In the genomic region with DNA sequence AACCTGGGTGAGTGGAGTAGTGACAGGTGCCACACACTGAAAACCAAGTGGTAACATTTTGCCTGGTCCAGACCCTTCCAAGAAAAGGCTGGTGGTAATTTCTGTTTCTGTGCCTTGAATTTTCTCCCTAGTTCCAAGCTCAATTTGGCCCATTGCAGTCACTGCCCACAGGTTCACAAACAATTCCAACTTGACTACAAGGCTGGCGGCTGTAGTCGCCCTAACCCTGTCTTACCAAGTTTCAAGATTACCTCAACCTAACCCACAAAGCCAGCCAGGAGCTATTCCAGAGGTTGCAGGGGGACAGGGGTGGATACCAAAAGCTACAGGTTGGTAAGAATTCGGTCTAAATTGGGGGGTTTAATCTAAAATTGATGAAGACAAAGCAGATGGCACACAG, we compare ENCODE assay signal across 22 mouse cellular contexts.
"Had no signal": no experiment of that assay in that cellular context is flagged by ENCODE, and none has a peak within 500 bp of the region (broad histone marks: within the 10 kb centered on the region; RNA-seq: fewer than 3 reads in every experiment).

No protein-coding gene starts in this region.

- DNase-seq: gastrocnemius, postnatal 14 days; gastrocnemius, postnatal 36 days; heart, adult 11 months; heart, postnatal 10 days; heart, postnatal 4 days; kidney, adult 18-20 months; kidney, adult 8-10 months; kidney, postnatal 10 days; kidney, postnatal 25 days; kidney, postnatal 4 days; liver; liver, embryonic 13.5 days had no signal

- H3K27ac ChIP-seq: heart, embryonic 10.5 days; hindbrain, embryonic 10.5 days; hindbrain, embryonic 12.5 days; hindbrain, embryonic 14.5 days; intestine, embryonic 15.5 days; layer of hippocampus, adult 2 months; limb, embryonic 10.5 days; limb, embryonic 12.5 days; liver, embryonic 13.5 days; liver, embryonic 15.5 days had no signal

- H3K4me3 ChIP-seq: heart, embryonic 10.5 days; heart, embryonic 12.5 days; hindbrain, embryonic 10.5 days; hindbrain, embryonic 12.5 days; intestine, embryonic 15.5 days; layer of hippocampus, adult 2 months; limb, embryonic 10.5 days; limb, embryonic 12.5 days; liver, embryonic 13.5 days; liver, embryonic 15.5 days had no signal
